Mouse (Mus musculus): ENCODE results near the gene Dbn1. TPM values are rescaled to one million over a fixed set of nuclear protein-coding genes. Genes with fewer than 3 reads are reported as not detected.
"Not testable (repeated sequence)": the region's sequence is repeated elsewhere in the genome, so short reads cannot be mapped to it uniquely, and the experiment has no call there.

Gene Dbn1
- polyA plus RNA-seq, 1 experiment from 2014 or later = 8.4 TPM

DNA sequence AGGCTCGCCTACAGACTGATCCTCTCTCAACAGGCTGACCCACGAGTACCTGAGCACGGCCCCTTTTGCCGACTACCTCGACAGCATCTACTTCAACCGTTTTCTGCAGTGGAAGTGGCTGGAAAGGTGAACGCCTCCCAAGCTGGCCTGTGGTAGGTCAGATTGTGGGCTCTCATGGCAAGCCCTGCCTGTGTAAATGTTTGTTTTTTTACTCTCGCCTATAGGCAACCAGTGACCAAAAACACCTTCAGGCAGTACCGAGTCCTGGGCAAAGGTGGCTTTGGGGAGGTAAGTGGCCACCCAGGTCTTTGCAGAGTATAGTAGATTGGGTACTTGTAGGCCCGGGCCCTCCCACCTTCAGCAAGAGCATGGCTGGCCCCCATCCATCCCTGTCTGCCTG lies 36.6 kb downstream of the Dbn1 start:
- no peak for DNase-seq (ENCODE audit: low spot score)

DNA sequence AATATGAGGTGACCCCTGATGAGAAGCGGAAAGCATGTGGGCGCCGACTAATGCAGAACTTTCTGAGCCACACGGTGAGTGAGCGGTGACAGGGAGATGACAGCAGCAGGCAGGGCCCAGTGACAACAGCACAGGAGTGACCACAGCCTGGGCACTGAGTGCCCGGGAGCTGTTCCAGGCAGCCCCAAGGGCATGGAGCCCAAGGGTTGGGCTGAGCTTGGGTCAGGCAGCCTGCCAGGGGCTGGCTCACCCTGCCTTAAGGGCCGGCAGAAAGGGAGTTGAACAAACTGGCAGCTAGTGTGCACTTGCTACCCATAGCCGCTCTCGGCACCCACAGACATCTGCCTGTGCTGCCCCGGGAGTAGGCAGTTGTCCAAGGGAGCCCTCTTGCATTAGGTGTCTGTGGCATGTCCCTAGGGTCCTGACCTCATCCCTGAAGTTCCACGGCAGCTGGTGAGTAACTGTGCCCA lies 37.4 kb downstream of the Dbn1 start:
- DNase-seq (ENCODE audit: low spot score) = no peak

DNA sequence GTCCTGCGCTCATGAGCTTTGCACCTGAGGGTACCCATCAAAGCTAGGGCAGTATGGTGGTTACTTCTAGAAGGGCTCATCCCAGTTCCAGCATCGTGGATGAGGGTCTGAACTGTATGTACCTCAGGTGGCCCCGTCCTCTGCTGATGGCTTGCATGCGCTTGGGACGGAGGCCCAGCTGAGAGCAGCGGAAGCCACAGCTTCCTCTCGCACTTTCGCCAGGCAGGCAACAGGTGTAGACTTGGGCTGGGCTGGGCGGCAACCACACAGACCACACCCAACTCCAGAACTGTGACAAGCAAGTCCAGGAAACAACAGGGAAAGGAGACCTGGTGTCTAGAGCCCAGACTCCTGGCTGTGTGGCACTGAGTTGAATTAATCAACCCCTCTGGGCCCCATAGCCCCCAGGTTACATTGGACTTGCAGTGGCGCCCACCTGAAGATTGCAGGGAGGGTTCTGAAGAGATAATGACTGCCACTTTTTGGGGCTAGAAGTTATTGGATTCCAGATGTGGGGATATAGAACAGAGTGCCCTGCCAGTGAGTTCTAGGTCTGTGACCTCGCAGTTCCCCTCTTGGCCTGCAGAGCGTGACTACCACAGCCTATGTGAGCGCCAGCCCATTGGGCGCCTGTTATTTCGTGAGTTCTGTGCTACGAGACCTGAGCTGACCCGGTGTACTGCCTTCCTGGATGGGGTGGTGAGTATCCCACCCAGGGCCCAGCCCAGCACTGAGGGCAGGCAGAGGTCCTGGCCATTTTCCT lies 38.1 kb downstream of the Dbn1 start:
- peak; percentile 71 for DNase-seq (ENCODE audit: low spot score)

DNA sequence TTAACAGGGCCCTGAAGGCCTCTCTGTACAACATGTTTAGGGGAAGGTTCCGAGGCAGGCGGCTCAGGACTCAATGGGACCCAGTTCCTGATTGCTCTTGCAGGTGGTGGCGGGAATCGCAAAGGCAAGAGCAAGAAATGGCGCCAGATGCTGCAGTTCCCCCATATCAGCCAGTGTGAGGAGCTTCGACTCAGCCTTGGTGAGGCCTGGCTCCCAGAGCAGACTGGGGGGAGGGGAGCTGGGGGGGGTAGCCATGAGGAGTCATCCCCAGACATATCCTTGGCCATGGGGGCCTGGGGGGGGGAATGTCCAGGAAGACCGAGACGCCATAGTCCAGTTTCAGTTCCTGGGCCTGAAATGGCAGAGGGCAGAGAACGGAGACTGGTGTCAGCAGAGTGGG lies 38.7 kb downstream of the Dbn1 start:
- DNase-seq (ENCODE audit: low spot score) = peak; percentile 50

DNA sequence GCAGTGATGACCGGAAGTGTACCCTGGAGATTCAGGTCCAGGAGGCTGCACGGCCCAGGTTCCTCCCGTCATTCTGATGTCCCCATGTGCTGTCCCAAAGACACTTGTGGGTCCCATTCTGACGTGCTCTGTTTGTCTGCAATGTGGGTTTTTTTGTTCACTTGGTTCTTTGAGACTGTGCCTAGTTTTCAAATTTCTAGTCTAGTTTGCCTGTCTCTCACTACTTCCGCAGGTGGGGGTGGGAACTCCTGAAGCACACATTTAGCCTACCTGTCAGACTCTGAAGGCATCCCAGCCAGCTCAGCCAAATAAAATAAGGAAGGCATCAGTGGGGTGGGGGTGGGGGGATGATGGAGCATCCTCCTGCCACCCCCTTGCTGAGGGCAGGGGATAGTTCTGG lies 39.8 kb downstream of the Dbn1 start:
- no peak for DNase-seq (ENCODE audit: low spot score)

DNA sequence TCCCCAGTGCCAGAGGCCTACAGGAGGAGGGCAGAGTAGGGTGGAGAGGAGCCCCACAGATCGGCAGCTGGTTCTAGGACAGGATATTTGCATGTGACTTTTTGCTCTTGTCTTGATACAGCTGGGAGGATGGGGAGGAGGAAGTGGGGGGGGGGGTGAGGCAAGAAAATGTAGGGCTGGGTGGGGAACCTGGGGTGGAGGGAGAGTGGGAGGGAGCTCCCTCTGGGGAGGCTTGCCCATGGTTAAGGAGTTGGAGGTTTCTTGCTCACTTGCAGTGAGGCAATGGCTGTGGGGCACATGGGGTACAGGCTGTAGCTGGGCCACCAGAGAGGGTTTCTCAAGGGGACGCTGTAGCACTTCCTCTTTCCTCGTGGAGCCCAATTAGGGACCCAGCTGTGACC lies 40.4 kb downstream of the Dbn1 start:
- peak; percentile 82 for DNase-seq (ENCODE audit: low spot score)

DNA sequence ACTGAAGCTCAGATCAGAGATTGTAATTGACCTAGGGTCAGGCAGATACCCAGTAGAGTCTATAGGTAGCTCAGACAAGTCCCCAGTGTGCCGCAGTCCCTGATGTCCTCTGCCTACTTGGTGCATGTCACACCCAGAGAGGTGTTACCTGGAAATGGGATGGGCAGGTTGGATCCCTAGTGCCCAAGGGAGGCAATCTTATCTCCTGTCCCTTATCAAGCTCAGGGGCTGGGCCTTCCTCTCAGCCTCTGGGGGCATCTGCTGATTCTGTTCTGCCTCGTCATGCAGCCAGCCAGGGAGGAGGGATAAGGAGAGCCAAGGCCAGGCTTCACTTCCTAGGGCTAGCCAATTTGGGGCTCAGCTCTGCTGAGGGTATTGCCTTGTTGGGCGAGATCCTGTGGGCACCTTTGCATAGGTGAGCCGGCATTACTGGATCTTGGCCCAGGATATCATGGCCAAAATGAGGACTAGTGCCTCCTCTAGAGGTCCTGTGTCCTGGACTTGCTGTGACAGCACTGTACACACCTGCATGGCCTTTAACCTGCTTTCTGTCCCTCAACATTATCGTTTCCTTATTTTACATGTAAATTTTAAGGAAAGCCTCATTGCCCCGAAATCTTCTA lies 41.3 kb downstream of the Dbn1 start:
- no peak for DNase-seq (ENCODE audit: low spot score)

DNA sequence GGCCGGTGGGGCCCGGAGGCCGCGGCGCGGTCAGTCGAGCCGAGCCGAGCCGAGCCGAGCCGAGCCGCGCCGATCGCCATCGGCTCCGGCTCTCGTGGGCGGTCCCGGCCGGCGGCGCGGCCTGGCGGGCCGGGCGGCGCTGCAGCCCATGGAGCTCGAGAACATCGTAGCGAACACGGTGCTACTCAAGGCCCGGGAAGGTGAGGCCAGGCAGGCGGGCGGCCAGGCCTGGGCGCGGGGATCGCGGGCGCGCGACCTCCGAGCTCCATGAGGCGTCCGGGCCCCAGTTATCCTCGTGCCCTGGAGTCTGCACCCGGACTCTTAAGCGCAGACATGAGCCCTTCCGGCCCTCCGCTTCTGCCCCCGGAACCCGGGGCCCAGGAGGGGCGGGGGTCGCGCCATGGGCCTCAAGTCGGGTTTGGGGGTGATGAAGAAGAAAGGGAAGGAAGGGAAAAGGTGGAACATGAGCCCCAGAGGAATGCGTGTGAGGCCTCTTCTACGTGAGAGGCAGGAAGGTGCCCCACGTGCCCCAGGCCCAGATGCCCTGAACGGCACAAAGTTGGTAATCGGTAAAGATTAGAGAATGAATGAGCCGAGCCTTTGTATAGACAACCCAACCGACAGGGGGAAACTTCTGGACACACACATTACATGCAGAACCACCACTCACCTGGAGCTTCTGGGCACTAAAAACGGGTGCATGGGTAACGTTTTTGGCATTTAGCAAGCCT lies 42.4 kb downstream of the Dbn1 start:
- peak; percentile 56 for DNase-seq (ENCODE audit: low spot score)

DNA sequence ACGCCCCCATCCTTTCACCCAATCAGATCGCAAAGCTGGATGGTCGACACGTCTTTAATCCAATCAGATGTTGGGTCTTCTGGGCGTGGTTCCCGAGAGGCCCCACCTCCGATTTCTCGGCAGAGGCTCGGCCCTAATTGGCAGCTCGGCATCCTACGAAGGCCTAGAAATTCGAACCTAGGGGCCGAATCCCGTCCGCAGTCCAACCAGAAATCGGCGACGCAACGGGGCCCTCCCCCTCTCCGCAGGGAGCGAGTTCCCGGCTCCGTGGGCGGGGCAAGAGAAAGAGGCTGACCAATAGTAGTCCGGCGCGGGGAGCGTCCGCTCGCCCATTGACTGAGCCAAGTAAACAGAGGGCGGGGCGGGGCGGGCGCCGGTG lies 43.0 kb downstream of the Dbn1 start, which contains the start of gene Grk6:
TSS of gene Grk6 (plus strand) at position 136 of the 379 bp plus-strand sequence.
- DNase-seq (ENCODE audit: low spot score) = peak; percentile 99

DNA sequence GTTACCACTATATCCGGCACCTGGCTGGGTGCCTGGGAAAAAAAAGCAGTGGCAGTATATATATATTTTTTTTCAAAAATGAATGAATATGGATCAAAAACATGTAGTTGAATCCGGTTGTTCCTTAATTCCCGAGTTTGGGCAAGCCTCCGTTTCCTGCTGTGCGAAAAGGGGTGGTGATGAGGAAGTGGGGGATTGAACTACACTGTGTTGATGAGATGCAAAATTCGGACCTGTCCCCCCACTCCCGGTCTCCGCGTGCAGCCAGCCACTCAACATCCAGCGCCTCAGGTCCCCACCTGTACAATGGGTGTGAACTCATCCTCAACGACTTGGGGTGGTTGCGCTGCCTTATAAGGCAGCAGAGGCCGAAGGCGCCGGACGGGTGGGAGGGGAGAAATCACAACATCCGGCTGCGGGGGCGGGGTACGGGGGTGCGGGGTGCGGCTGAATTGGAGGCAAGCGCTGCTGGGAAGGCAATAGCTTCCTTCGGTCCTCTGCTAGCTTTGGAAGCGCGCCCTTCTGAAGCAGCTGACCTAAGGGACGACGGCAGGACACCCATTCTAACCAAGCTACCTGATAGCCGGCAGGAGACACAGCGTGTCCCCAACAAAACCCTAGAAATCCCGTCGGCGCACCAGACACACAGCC lies 43.5 kb downstream of the Dbn1 start:
- DNase-seq (ENCODE audit: low spot score) = peak; percentile 77

DNA sequence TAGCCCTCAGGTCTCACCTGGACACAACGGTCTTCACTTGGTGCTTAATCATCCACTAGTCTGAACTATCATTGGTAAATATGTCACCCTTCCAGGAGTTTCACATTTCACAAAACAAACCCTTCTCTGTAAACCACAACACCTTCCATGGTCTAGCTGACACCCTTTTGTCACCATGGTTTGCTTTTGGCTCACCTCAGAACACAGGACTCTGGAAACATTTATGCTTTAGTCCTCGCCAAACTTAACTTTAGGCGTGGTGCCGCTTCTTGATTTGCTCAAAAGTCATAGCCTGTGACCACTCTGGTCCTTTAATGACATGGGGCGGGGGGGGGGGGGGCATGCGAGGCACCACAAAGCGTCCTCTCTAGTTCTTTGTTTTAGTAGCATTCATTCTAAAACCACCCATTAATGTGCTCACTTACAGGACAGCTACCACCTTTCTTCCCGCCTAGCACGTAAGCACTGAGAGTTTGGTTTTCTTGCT lies 44.1 kb downstream of the Dbn1 start:
- peak; percentile 45 for DNase-seq (ENCODE audit: low spot score)

DNA sequence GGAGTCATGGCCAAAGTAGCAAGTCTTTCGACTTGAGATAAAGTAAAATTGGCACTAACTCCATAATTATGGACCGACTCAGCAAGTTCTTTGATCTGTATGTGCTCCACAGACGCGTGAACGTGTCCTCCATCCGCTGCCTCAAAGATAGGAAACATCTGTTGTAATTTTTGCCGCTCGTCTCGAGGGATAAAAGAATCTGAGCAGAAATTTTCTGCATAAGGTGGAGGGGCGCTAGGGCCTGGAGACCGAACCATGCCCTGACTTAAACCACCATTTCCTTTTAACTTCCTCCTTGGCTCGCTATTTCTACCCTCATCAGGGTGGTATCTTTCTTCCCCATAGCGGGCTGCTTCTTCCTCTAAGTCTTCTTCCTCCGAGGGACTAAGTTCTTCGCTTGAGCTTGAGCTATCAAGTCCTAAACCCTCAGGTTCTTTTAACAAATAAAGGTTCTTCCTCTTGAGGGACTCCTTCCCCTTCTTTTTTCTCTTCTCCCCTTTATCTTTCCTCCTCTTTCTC lies 50.7 kb downstream of the Dbn1 start:
- not testable (repeated sequence) for DNase-seq (ENCODE audit: low spot score)

DNA sequence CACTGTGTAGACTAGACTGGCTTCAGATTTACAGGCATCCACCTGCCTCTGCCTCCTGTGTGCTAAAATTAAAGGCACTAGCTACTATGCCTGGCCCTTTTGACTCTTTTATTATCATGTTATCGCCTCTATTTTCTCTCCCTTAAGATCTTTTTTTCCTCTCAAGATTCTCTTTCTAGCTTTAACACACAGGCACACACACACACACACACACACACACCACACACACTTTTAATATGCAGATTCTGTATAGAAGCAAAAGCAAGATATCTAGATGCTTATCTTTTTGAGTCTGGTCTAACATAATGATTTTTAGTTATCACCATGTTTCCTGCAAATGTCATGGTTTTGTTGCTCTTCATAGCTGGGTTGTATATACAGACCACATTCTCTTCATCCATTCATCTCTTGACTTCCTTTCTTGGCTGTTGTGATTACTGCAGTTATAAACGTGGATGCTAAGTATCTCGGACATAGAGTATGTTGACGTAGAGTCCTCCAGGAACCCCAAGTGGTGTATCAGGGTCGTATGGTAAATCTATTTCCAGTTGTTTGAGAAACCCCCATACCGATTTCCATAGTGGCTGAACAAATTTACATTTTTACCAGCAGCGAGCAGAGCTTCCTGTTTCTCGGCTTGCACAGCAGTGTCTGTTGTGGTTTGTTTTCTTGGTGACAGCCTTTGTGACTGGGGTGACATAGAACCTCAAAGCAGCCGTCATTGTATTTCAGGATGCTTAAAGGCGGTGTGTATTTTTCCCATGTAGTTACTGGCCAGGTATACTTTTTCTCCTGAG lies 55.8 kb downstream of the Dbn1 start:
- DNase-seq (ENCODE audit: low spot score) = peak; percentile 88

DNA sequence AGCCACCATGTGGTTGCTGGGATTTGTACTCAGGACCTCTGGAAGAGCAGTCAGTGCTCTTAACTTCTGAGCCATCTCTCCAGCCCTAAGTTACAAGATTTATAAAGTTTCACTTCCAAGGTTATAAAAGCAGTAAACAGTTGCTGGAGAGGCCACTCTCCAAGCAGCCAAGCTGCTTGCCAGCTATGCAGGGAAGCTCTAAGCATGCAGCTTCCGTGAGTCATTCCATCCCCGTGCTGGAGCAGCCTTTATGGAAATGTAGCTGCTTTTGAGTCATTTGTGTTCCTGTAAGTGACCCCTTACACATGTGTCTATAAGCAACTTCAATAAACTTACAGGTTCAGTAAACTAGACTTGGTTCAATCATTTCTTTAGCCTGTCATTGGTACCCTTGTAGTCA lies 57.3 kb downstream of the Dbn1 start:
- DNase-seq (ENCODE audit: low spot score) = no peak

DNA sequence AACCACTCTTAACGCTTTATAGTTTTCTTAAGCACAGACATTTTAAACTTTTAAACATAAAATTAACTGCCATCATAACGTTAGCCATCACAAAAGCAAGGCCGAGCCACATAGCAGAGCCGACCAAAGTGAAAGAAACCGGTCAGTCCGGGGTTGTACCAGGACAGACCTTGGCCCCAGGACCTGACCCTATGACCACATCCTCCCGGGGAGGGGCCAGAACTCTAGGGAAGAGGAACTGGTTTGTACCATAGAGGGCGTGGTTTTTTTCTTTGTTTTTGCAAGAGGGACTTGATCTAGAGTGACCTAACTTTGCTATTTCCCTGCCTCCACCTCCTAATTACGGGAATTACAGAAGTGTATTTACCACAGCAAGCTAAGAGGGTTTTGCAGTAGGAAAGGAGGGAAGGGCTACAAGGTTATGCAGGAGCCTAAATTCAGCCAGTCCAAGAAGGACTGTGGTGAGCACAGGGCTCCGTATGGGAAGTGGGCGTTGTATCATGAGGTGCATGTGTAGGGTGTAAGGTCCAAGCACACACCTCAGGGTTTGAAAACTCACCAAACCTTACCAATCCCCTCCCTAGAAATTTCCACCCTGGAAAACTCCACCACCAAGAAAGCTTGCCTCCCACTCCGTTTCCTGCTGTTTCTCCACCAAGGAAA lies 58.6 kb downstream of the Dbn1 start:
- DNase-seq (ENCODE audit: low spot score) = no peak

DNA sequence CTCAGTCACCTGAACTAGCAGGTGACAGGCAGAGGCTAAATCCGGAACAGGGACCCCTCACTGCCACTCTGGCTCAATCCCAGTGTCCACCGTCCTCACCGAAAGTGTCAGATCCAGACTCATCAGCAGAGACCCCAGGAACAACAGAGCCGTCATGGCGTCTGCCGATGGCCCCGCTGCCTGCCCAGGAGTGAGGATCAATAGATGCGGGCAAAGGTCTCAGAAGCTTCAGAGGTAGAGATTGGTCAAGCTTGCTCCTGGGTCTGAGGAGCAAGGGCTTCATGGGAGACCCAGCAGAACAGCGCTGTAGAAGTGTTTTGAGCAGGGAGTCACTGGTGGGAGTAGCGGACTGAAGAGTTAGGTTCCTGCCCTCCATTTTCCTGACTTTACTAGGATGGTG lies 61.3 kb downstream of the Dbn1 start, which contains the start of gene F12:
TSS of gene F12 (minus strand) at position 181 of the 400 bp plus-strand sequence.
- no peak for DNase-seq (ENCODE audit: low spot score)
